15 mouse cellular contexts compared by ENCODE assay signal in genomic region chr1:153909213-153909962, GRCm38 (mm10). TPM values are rescaled to one million over a fixed set of nuclear protein-coding genes. Genes with fewer than 3 reads are reported as not detected.
DNase-seq lines count a peak whose midpoint lies in the region; ATAC-seq and TF ChIP-seq lines count a peak whose summit lies in the region.
"Had no signal": no experiment of that assay in that cellular context is flagged by ENCODE, and none has a peak within 500 bp of the region (broad histone marks: within the 10 kb centered on the region; RNA-seq: fewer than 3 reads in every experiment).

No protein-coding gene starts in this region.

- TF ChIP-seq CTCF in midbrain, postnatal 0 days (IDR thresholded peaks at IDR 0.05) = no peak

- no peak overlapping the region for H3K9ac ChIP-seq in embryonic facial prominence, embryonic 13.5 days
- H3K9ac ChIP-seq in liver, embryonic 13.5 days = no peak overlapping the region
- H3K9ac ChIP-seq in liver, embryonic 11.5 days (ENCODE audit: low read depth, low read length) = no peak overlapping the region
- H3K9ac ChIP-seq in midbrain, postnatal 0 days (replicated peaks; ENCODE audit: low read length, poor library complexity, severe bottlenecking) = no peak overlapping the region

- no peak overlapping the region for H3K4me3 ChIP-seq in embryonic facial prominence, embryonic 13.5 days
- no peak overlapping the region for H3K4me3 ChIP-seq in embryonic facial prominence, embryonic 10.5 days
- H3K4me3 ChIP-seq in liver, embryonic 13.5 days (replicated peaks) = no peak overlapping the region
- no peak overlapping the region for H3K4me3 ChIP-seq in liver, embryonic 11.5 days (ENCODE audit: low read depth, low read length)
- no peak overlapping the region for H3K4me3 ChIP-seq in midbrain, postnatal 0 days (ENCODE audit: low read depth, low read length)

- H3K4me2 ChIP-seq in embryonic facial prominence, embryonic 13.5 days = no peak overlapping the region
- no peak overlapping the region for H3K4me2 ChIP-seq in liver, embryonic 13.5 days
- no peak overlapping the region for H3K4me2 ChIP-seq in liver, embryonic 11.5 days
- H3K4me2 ChIP-seq in midbrain, postnatal 0 days (ENCODE audit: low read depth, low read length, poor library complexity, severe bottlenecking) = no peak overlapping the region

- peak overlapping the region; percentile 57 for H3K27ac ChIP-seq in embryonic facial prominence, embryonic 13.5 days
- no peak overlapping the region for H3K27ac ChIP-seq in embryonic facial prominence, embryonic 10.5 days (replicated peaks)
- peak overlapping the region; percentile 47; the same call in 1 of the 2 replicates for H3K27ac ChIP-seq in liver, embryonic 13.5 days
- no peak overlapping the region for H3K27ac ChIP-seq in liver, embryonic 11.5 days (ENCODE audit: low read depth, low read length)
- H3K27ac ChIP-seq in midbrain, postnatal 0 days (ENCODE audit: low read depth, low read length) = no peak overlapping the region

- DNase-seq in embryonic facial prominence, embryonic 10.5 days (ENCODE audit: low spot score) = no peak
- no peak for DNase-seq in liver, embryonic 13.5 days
- no peak for DNase-seq in liver, embryonic 11.5 days (ENCODE audit: low spot score)
- DNase-seq in 3T3-L1 (ENCODE audit: low read depth, low spot score) = peak; percentile 15
- DNase-seq in kidney, postnatal 4 days = peak; percentile 58 to 72
- no peak for DNase-seq in midbrain, postnatal 0 days (ENCODE audit: low spot score)
- DNase-seq in B cell, adult 2 months = no peak

- no peaks in the 10 kb centered on the region for H3K9me3 ChIP-seq in embryonic facial prominence, embryonic 13.5 days
- no peaks in the 10 kb centered on the region for H3K9me3 ChIP-seq in embryonic facial prominence, embryonic 10.5 days
- no peaks in the 10 kb centered on the region for H3K9me3 ChIP-seq in liver, embryonic 13.5 days (replicated peaks)
- no peaks in the 10 kb centered on the region for H3K9me3 ChIP-seq in liver, embryonic 11.5 days (ENCODE audit: control insufficient read depth, low read length)
- H3K9me3 ChIP-seq in midbrain, postnatal 0 days (ENCODE audit: low read length) = no peaks in the 10 kb centered on the region

- H3K27me3 ChIP-seq in embryonic facial prominence, embryonic 13.5 days = no peaks in the 10 kb centered on the region
- H3K27me3 ChIP-seq in embryonic facial prominence, embryonic 10.5 days (replicated peaks; ENCODE audit: low read depth, poor library complexity, severe bottlenecking) = no peaks in the 10 kb centered on the region
- H3K27me3 ChIP-seq in liver, embryonic 13.5 days = no peaks in the 10 kb centered on the region
- H3K27me3 ChIP-seq in liver, embryonic 11.5 days (replicated peaks; ENCODE audit: control insufficient read depth, insufficient read depth, low read length) = no peaks in the 10 kb centered on the region
- H3K27me3 ChIP-seq in midbrain, postnatal 0 days (ENCODE audit: insufficient read depth, low read length) = no peaks in the 10 kb centered on the region

- peaks cover 61% of the 10 kb centered on the region for H3K36me3 ChIP-seq in embryonic facial prominence, embryonic 13.5 days
- peaks cover 71% of the 10 kb centered on the region for H3K36me3 ChIP-seq in embryonic facial prominence, embryonic 10.5 days (replicated peaks)
- H3K36me3 ChIP-seq in liver, embryonic 13.5 days = peaks cover 71% of the 10 kb centered on the region
- peaks cover 33% of the 10 kb centered on the region for H3K36me3 ChIP-seq in liver, embryonic 11.5 days (ENCODE audit: control insufficient read depth, insufficient read depth, low read length)
- peaks cover 46% of the 10 kb centered on the region for H3K36me3 ChIP-seq in midbrain, postnatal 0 days (ENCODE audit: insufficient read depth, low read length)

- H3K4me1 ChIP-seq in embryonic facial prominence, embryonic 13.5 days = peaks cover 11% of the 10 kb centered on the region
- H3K4me1 ChIP-seq in embryonic facial prominence, embryonic 10.5 days = no peaks in the 10 kb centered on the region
- H3K4me1 ChIP-seq in liver, embryonic 13.5 days (replicated peaks) = peaks cover 21% of the 10 kb centered on the region
- H3K4me1 ChIP-seq in liver, embryonic 11.5 days (replicated peaks; ENCODE audit: control insufficient read depth, insufficient read depth, low read length) = no peaks in the 10 kb centered on the region
- no peaks in the 10 kb centered on the region for H3K4me1 ChIP-seq in midbrain, postnatal 0 days (ENCODE audit: insufficient read depth, low read length)

- no peak for ATAC-seq in embryonic facial prominence, embryonic 13.5 days (ENCODE audit: insufficient number of reproducible peaks, insufficient read depth, low FRiP score, low TSS enrichment, low read depth)
- ATAC-seq in liver, embryonic 13.5 days (ENCODE audit: low read depth) = no peak
- ATAC-seq in liver, embryonic 11.5 days (replicated peaks; ENCODE audit: low FRiP score) = no peak
- ATAC-seq in midbrain, postnatal 0 days (ENCODE audit: low FRiP score) = no peak
- ATAC-seq: activated CD4-positive, CD25-positive, alpha-beta regulatory T cell, adult 4 months; intestine, postnatal 0 days had no signal

- 80% methylated on average over 10 of the region's 10 CpGs for WGBS in embryonic facial prominence, embryonic 13.5 days
- 94% methylated on average over 10 of the region's 10 CpGs for WGBS in embryonic facial prominence, embryonic 10.5 days
- 67% methylated on average over 10 of the region's 10 CpGs for WGBS in liver, embryonic 13.5 days (ENCODE audit: insufficient replicate concordance)
- WGBS in liver, embryonic 11.5 days = 67% methylated on average over 10 of the region's 10 CpGs
- 92% methylated on average over 10 of the region's 10 CpGs for WGBS in midbrain, postnatal 0 days

RNA-seq across cellular contexts. Expression of gene Teddm2, which starts 9.4 kb away (rescaled TPM):
- 1.2 and 1.3 TPM in 2 replicates for polyA plus RNA-seq in embryonic facial prominence, embryonic 13.5 days (2015; fragmentation: Nextera tagmentation; extraction: Ambion mirVana)
- polyA plus RNA-seq in embryonic facial prominence, embryonic 10.5 days (2016; fragmentation: Nextera tagmentation; extraction: Ambion mirVana) = 0.45 and 0.50 TPM in 2 replicates
- 0.39 and 0.41 TPM in 2 replicates for polyA plus RNA-seq in liver, embryonic 13.5 days (2015; fragmentation: Nextera tagmentation; extraction: Ambion mirVana)
- 0.21 and 0.45 TPM in 2 replicates for polyA plus RNA-seq in liver, embryonic 11.5 days (2014; fragmentation: Nextera tagmentation; extraction: Ambion mirVana)
- total RNA-seq in midbrain, postnatal 0 days (2014; rRNA removed) = 0.66 and 1.1 TPM in 2 replicates
- 1.2 and 1.7 TPM in 2 replicates for polyA plus RNA-seq in midbrain, postnatal 0 days (2015; fragmentation: Nextera tagmentation; extraction: Ambion mirVana)

RNA-seq across cellular contexts. Expression of gene Glul, which starts 9.6 kb away (rescaled TPM):
- polyA plus RNA-seq in embryonic facial prominence, embryonic 13.5 days (2015; fragmentation: Nextera tagmentation; extraction: Ambion mirVana) = 103 and 114 TPM in 2 replicates
- 120 and 129 TPM in 2 replicates for polyA plus RNA-seq in embryonic facial prominence, embryonic 10.5 days (2016; fragmentation: Nextera tagmentation; extraction: Ambion mirVana)
- polyA plus RNA-seq in liver, embryonic 13.5 days (2015; fragmentation: Nextera tagmentation; extraction: Ambion mirVana) = 114 TPM in 2 replicates
- polyA plus RNA-seq in liver, embryonic 11.5 days (2014; fragmentation: Nextera tagmentation; extraction: Ambion mirVana) = 129 and 146 TPM in 2 replicates
- 312 and 330 TPM in 2 replicates for total RNA-seq in midbrain, postnatal 0 days (2014; rRNA removed)
- 237 and 250 TPM in 2 replicates for polyA plus RNA-seq in midbrain, postnatal 0 days (2015; fragmentation: Nextera tagmentation; extraction: Ambion mirVana)

RNA-seq across cellular contexts. Expression of gene Teddm1a, which starts 17.8 kb away (rescaled TPM):
- polyA plus RNA-seq in embryonic facial prominence, embryonic 13.5 days (2015; fragmentation: Nextera tagmentation; extraction: Ambion mirVana) = not detected in 2 replicates
- not detected in 2 replicates for polyA plus RNA-seq in embryonic facial prominence, embryonic 10.5 days (2016; fragmentation: Nextera tagmentation; extraction: Ambion mirVana)
- not detected in 2 replicates for polyA plus RNA-seq in liver, embryonic 13.5 days (2015; fragmentation: Nextera tagmentation; extraction: Ambion mirVana)
- not detected in 2 replicates for polyA plus RNA-seq in liver, embryonic 11.5 days (2014; fragmentation: Nextera tagmentation; extraction: Ambion mirVana)
- not detected in 2 replicates for total RNA-seq in midbrain, postnatal 0 days (2014; rRNA removed)
- not detected in 2 replicates for polyA plus RNA-seq in midbrain, postnatal 0 days (2015; fragmentation: Nextera tagmentation; extraction: Ambion mirVana)
- total RNA-seq: ES-E14; left cerebral cortex, adult 8-10 months had no signal
- polyA plus RNA-seq: hindbrain, embryonic 11.5 days; intestine, postnatal 0 days; spleen, adult 2 months; testis, adult 2 months had no signal

RNA-seq across cellular contexts. Expression of gene Teddm1b, which starts 35.2 kb away (rescaled TPM):
- polyA plus RNA-seq in embryonic facial prominence, embryonic 13.5 days (2015; fragmentation: Nextera tagmentation; extraction: Ambion mirVana) = 0.30 and 0.54 TPM in 2 replicates
- polyA plus RNA-seq in embryonic facial prominence, embryonic 10.5 days (2016; fragmentation: Nextera tagmentation; extraction: Ambion mirVana) = 0.74 and 0.96 TPM in 2 replicates
- 0.10 and 0.17 TPM in 2 replicates for polyA plus RNA-seq in liver, embryonic 13.5 days (2015; fragmentation: Nextera tagmentation; extraction: Ambion mirVana)
- 0.40 and 0.49 TPM in 2 replicates for polyA plus RNA-seq in liver, embryonic 11.5 days (2014; fragmentation: Nextera tagmentation; extraction: Ambion mirVana)
- not detected in 2 replicates for total RNA-seq in midbrain, postnatal 0 days (2014; rRNA removed)
- 0.21 and 0.22 TPM in 2 replicates for polyA plus RNA-seq in midbrain, postnatal 0 days (2015; fragmentation: Nextera tagmentation; extraction: Ambion mirVana)
- total RNA-seq: left cerebral cortex, adult 8-10 months had no signal
- polyA plus RNA-seq: intestine, postnatal 0 days; spleen, adult 2 months; testis, adult 2 months had no signal

Comparison
In these comparisons a context has a peak if more than half of its experiments do, and no peak if none do; other contexts are left out.
1. H3K27ac ChIP-seq: peak in embryonic facial prominence, embryonic 13.5 days (single experiment) and liver, embryonic 13.5 days (single experiment); none in embryonic facial prominence, embryonic 10.5 days (single experiment), liver, embryonic 11.5 days (single experiment) and midbrain, postnatal 0 days (single experiment).
2. DNase-seq: peak in 3T3-L1 (single experiment) and kidney, postnatal 4 days (2 of 2); none in embryonic facial prominence, embryonic 10.5 days (single experiment), liver, embryonic 13.5 days (single experiment), liver, embryonic 11.5 days (single experiment), midbrain, postnatal 0 days (single experiment) and B cell, adult 2 months (0 of 2).